Mouse (Mus musculus) MEL-GATA-1-ER (cell line): ENCODE data around the gene Olfr1471.
"Not testable (repeated sequence)": the region's sequence is repeated elsewhere in the genome, so short reads cannot be mapped to it uniquely, and the experiment has no call there.

Experiments
- DNase-seq: peaks from one replicate; pipeline ENCODE4 v3.0.0-alpha.2; 2012; ENCODE audit warnings: low read depth; ENCODE audit errors: extremely low read depth

Gene Olfr1471

DNA sequence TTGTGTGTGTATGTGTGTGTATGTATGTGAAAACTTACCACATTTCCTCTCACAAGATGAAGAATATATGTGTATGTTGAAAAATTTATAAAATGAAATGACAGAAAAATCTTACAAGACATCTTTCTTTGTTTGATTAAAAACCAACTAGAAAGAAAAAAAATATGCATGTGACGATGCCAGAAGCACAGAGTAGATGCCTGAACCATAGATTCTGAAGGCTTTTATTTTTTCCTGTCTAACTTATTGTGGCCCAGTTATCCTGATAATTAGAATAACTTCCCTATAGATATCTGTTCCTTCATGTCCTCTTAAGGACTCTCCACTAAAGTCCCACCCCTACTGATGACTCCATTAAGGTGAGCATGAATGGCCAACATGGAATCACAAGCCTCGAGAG, at the start of gene Olfr1471:
TSS of gene Olfr1471 (plus strand) at position 301 of the 400 bp plus-strand sequence.
- not testable (repeated sequence) for DNase-seq

DNA sequence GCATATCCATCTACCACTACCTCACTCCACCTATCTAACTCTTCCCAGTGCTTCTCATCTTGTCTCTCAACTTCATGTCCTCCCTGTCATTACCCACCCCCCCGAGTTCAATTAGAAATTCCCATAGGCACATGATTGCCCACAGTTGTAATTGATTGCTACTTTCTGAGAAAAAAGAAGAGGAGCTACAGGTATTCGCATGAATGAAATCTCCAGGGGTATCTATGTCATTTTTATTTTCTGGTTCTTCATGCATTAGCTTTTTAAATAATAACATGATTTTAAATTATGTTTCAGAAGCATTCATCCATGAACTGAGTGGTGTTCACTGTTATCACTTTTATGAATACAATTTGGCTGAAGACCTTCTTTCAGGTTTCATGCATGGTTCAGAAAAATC, 35.7 kb upstream of the Olfr1471 start, which contains the start of gene Olfr1469:
TSS of gene Olfr1469 (plus strand) at position 301 of the 400 bp plus-strand sequence.
- DNase-seq: no peak

DNA sequence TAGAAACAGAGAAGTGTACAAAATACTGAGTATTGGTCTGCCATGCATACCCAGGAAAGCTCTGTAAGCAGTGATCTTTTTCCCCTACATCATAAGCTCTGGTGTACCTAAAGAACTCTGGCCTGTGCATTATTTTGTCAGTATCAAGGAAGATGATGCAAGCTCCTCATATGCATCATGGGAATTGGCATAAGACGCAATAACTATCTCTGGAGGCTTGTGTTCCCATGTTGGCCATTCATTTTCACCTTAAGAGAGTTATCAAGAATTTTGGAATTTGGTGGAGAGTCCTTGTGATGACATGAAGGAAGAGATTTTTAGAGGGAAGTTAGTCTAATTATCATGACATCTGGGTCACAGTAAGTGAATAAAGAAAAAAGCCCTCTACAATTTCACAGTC, 12.8 kb downstream of the Olfr1471 start, which contains the start of gene Olfr1472:
TSS of gene Olfr1472 (minus strand) at position 101 of the 400 bp plus-strand sequence.
- DNase-seq: no peak

DNA sequence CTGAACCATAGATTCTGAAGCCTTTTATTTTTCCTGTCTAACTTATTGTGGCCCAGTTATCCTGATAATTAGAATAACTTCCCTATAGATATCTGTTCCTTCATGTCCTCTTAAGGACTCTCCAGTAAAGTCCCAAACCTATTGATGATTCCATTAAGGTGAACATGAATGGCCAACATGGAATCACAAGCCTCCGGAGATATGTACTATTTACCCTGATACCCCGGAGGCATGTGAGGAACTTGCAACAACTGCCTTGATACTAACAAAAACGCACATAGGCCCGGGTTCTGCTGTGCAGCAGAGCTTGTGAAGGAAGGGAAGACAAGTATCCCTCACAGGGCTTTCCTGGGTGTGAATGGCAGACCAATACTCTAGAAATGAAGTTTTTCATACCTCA, 26.1 kb downstream of the Olfr1471 start, which contains the start of gene Olfr1474:
TSS of gene Olfr1474 (plus strand) at position 301 of the 400 bp plus-strand sequence.
- not testable (repeated sequence) for DNase-seq

- DNase-seq: no peak
Observed at GRCm38 (mm10) chr19:13480096-13480495, 36.9 kb downstream of the Olfr1471 start, which contains the start of gene Olfr1475. Gene Olfr1475, minus strand, starts transcription at chr19:13480196.

DNA sequence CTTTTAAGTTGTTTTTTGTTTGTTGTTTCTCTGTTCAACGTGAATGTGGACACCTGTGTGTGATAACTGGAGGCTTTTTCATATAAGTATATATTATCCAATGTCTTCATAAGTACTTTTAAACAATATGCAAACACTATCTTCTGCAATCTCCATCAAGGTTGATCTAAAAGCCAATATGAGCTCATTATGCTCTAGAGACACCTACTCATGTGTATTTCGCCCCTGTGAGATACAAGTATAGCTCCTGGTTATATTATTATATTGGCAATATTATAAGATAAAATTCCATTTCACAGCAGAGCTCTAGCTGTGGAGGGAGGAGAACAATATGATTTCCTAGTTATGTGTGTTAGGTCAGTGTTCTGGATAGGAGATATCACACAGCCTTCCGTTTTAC, 57.0 kb downstream of the Olfr1471 start, which contains the start of gene Olfr1477:
TSS of gene Olfr1477 (plus strand) at position 301 of the 400 bp plus-strand sequence.
- DNase-seq: no peak
